Mouse (Mus musculus) frontal cortex, postnatal 10 days (tissue): ENCODE measurements around the gene Cmip.

Experiments
- DNase-seq, 2 experiments: peaks; one replicate each; pipeline ENCODE4 v3.0.0; 2022; ENCODE audit warnings: low spot score in 2 of 2, mixed read lengths in 1 of 2

Cmip gene

DNA sequence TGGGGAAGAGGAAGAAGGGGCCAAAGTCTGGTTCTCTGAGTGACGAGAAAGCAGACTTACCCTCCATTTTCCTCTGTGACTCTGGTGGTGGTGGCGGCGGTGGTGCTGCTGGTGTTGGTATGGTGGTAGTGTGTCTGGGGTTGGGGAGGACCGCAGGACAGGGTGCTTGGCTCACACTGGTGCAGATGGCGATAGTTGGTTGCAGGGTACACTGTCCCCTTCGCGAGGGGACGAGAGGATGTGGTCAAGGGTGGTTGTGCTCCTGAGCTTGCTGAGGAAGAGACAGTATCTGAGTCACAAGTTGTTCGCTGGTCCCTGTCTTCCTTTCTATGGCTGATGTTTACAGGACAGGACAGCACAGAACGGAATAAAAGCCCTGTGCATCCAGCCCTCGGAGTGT lies 88.5 kb downstream of the Cmip start:
- no peak for DNase-seq

DNA sequence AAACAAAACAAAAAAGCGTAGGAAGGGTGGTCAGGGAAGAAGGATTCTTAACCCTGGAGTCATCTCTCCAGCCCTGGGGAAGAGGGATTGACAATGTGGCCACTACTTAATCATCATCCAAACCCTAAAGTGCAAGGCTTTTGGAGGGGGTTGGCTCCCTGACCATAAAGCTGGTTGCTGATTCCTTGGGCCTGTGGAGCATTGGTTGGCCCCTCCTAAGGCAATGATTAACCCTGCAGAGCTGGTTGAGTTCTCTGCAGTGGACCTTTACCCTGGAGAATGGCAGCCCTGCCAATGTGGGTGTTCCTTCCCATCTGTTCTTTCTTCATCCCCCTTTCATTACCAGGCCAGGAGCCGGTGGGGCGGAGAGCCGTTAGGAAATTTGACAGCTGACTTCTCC lies 90.7 kb downstream of the Cmip start:
- no peak for DNase-seq

DNA sequence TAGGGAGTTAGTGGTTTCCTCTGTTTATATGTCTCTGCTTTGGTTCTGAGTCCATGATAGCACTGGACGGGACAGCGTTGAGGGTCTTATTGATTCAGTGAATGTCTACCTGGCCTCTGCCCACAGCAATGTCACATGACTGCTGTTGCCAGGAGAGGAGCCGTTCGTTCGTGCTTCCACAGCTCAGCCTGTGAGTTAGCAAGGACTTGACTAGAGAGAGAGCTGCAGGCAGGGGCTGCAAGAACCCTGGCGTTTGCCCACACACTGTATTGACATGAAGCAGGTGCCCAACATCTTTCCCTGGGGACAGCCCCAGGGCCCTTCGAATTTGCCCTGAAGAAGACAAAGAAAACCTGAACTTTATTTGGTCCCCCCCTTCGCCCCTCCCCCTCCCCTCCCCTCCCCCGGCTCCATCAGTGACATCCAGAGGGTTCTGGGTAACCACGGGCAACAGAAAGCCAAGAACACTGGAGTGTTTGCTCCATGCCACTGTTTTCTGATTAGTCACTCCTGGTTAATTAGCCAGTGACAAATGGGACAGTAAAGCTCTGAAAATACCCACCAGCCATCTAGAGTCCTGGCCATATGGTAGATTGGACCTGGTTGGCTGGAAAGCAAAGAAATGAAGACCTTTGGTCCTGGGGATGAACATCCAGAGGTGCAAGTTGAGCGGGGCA lies 92.0 kb downstream of the Cmip start:
- DNase-seq, result no peak

DNA sequence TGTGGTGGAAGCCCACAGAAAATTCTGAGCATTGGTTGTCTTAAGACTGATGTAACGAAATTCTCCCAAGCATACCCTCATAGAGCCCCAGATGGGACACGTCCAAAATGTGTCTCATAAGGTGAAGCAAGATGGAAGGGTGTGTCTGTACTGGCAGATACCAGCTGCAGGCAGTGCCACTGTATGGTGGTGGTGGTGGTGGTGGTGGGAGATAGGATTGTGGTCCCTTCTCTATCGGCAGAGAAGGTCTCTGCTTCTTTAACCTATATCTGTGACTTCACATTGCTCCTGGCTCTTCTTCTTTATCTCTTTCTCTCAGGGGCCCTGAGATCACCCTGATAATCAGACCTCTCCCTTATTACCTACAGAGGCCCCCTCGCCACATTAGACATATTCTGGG lies 92.7 kb downstream of the Cmip start:
- DNase-seq, result no peak

DNA sequence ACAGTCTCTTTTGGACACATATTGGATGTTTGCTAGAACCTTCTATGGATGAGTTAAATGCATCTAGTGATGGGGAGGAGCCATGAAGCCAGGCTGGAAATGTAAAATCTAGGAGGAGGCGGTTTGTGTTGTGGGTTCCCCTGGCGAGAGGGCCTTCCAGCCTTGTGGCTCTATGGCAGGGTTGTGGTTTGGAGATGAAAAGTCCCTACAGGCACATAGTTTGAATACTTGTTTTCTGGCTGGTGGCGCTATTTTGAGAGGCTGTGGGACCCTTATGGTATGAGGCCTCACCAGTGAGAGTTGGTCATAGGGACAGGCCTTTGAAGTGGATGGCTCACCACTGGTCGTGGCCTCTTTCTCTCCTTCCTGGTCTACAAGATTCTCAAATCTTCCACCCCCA lies 95.2 kb downstream of the Cmip start:
- no peak for DNase-seq

DNA sequence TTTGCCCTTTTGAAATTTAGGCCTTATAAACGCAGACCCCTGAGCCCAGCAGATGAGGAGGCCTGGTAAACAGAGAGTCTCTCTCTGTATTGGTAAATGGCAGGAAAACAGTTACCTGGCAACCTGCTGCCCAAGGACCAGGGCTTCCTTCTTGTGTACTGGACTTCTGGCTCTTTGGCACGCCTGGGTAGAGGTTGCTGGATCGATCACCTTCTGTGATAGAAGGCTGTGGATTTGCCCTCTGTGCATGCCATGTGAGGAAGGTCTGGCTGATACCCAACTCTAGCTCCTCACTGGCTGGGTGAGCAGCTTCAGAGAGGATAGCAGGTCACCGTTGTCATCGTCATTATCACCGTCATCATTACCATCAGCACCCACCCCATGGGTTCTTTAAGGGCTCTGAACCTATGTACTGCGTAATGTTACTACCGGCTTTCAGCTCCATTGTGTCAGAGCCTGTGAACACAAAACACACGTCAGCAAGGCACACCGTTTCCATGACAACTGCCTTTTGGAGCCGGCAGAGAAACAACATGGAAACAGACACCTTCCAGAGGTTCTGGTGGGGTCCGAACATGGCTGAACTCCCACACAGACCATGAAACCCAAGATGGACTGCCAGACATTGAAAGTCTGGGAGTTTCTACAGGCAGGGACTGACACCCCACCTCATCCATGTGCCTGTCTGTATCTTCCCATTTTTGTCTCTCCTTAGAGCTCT lies 98.4 kb downstream of the Cmip start:
- no peak for DNase-seq

DNA sequence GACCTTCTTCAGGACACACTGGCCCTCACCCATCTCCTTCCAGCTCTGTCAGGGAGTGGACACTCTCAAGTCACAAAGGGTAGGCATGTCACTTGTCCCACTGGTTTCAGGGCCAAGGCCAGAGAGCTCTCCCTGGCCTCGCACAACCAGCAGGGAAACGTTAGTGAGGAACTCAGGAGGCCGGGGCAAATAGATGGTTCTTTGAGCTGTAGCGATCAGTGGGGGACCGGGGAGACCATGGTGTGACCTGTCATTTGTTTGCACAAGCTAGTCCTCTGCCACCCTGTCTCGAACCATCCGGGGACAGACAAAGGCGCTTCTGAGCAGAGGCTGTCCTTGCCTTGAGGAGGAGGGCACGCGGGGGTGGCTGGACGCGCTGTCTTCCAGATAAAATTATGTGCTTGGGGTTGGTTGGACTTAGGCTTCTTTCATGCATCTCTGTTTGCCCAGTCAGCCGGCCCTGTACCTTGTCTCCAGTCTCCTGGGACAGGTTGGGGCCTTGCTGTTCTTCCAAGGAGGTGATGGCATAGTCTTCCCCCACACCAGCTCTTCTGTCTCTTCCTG lies 99.3 kb downstream of the Cmip start:
- DNase-seq, result no peak

DNA sequence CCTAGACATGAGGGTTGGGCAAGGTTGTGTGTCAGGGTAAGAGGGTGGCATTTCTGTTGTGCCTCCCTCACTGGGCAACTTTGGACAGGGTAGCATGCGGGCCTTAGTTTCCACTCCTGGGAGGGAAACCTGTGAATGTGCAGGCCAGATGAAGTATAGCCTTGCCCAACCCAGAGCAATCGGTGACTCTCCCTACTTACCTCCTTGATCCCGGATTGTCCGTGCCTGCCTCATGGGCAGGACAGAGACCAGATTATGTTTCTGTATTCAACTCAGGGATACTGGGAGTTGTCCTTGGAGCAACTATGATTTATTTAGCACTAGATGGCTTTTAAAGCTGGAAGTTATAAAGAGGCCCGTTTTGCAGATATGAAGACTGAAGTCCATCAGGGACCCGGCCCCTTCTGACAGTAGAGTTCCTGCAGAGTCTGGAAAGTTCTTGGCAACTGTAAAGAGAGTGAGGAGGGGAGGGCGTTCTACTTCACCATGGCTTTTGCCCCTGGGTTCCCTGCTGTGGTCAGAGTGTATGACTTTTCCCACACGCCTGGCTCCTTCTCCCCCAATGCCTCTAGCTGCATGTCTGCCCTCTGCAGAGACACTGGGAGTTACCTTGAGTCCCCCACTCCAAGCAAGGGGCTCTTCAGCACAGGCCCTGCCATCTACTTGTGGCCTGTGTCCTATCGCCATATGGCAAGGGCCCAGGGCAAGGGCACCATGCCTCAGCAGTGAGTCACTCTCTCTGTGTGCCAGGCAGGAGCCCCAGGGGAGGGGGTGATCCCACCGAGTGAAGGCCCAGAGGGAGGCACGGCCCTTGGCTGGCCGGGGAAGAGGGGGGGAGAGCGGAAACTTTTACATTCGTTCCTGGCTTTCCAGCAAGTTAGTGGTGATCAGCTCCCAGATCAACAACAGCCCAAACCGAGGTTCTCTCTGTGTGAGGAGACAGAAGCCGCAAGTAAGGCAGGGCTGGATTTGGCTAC lies 100.9 kb downstream of the Cmip start:
- DNase-seq, result no peak

DNA sequence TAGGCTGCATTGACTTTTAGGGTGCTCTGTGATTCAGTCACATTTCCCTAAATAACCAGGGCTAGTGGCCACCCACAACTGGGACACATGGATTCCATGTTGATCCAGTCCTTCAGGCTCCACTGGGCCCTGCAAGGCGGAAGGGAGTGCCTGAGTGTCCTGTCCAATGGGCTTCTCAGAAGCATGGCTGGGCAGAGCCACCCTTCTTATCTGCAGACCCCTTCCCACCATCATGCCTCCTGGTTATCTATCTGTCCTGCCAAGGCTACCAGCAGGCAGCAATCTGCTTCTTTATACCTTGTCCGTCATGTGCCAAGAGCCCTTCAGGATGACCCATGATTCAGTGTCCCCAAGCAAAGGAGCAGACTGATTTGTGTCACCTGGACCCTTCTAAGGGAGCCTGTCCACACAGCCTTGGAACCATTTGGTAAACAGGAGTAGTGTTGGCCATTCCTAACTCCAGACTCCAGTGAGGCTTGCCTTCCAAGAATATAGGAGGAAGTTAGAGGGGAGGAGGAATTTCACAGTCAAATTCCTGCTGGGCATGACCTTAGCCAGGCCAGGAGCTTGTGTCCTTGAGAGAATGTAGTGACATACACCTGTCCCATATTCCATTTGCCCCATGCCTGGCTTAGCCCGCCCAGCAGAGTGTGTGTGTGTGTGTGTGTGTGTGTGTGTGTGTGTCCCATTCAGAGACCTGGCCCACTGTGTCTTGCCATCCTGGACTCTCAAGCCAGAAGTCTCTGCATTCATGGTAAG lies 103.5 kb downstream of the Cmip start:
- DNase-seq, result no peak

DNA sequence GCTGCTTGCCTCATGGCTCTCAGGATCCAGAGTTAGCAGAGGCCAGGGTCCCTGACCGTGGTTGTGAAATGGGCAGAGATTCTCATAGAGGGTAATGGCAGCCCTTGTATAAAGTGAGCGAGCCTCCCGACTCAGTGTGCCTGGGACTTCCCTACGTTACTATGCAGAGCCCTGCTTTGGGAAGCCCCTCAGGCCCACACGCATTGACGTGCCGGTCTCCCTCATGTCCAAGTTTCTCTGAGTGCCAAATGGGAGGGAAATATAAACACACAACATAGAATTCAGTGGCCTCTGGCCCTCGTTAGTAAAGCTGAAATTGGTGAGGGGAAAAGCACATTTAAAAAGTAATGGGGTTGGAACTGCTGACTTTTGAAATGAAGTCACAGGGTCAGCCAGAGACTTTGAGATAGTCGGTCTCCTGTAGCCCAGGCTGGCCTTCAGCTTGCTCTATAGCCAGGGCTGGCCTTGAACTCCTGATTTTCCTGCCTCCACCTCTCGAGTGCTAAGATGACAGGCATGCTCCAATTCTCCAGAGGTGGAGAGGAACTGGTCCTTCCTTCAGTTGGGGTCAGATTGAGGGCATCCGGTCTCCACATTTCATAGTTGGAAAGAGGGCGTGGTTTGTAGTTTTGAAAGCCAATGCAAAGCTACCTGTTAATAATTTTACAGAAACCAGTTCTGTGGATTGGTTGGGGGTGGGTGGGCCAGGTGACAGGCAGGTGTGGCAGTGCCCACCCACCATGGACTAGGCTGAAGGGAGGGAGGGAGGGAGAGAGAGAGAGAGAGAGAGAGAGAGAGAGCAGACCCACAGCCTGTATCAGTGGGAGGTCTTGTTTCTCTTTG lies 105.0 kb downstream of the Cmip start:
- DNase-seq, result no peak

DNA sequence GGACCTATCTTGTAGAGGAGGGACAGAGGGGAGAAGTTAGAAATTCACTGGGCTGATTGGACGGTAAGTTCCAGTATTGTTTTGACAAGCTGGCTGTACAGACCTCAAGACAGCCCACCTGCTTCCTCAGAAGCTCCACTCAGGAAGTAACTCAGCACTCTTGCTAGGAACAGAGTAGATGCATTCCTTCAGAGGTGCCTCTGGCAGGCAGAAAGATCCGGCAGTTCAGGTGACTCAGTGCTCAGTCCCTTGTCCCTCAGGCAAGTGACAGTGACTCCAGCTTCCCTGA lies 105.5 kb downstream of the Cmip start:
- DNase-seq, result no peak

DNA sequence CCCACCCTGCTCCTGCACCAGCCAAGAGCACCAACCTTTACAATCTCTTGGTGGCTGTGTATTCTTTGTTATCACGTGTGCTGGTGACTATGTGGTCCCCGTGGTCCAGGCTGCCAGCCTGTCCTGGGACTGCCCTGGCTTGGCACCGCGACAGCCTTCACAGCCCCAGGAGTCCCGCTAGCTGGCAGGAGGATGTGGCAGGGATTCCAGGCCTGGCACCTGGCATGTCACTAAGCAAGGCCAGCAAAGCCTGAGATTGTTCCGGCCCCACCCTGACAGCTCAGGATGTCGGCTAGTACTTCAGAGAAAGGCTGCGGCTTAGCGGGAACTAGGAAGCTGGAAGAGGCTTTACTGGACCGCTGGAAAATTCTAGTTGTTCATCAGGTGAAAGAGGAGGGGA lies 106.4 kb downstream of the Cmip start:
- no peak for DNase-seq

DNA sequence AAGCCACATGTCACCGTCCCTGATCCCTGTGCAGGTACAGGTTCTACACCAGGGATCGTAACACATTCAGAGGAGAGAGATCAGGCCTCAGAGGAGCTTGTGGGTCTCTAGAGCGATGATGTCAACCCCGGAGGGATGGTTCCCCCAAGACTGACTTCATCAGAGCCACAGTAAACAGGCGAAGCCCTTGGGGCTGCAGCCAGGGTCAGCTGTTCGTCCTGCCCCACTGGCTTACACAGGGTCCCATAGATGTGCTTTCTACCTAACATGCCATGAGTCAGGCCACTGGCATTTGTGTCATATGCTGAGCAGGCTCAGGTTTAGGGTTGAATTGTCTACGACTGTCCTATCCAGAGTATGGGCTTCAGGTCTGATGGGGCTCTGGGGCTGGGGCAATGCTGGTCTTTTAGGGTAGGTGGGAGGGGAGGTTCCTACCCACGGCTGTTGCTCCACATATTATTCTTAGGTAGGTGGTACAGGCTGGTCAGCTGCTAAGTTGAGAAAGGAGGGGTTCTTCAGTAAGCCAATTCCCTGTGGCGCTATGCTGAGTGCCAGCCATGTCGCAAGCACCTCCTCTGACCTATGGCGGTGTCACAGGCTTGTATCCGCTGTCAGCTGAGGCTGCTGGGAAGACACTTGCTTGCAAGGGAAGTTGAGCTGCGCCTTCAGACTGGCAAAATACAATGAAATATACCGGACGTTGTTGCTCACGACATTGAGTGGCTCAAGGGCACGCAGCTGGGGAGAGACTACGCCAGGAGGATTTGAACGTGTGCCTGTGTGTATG lies 107.7 kb downstream of the Cmip start:
- no peak for DNase-seq

DNA sequence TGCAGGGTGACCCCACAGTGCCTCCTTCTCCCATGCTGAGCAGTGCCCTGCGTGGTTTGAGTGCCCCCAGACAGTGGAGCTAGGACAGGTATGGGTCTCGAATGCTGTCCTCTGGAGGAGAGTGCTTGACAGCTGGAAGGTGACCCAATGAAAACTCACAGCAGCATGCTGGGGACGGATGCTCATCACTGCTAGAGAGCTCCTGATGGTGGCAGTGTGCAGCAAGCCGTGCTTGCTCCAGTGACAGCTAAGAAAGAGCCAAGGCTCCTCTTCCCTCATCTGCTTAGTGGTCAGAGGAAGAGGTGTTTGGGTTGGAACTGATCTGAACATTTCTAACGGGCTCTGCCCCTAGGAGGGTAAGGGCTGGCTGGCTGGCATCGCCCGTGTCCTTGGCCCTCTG lies 109.6 kb downstream of the Cmip start:
- DNase-seq, result peak in 1 of 2 experiments; percentile 39

DNA sequence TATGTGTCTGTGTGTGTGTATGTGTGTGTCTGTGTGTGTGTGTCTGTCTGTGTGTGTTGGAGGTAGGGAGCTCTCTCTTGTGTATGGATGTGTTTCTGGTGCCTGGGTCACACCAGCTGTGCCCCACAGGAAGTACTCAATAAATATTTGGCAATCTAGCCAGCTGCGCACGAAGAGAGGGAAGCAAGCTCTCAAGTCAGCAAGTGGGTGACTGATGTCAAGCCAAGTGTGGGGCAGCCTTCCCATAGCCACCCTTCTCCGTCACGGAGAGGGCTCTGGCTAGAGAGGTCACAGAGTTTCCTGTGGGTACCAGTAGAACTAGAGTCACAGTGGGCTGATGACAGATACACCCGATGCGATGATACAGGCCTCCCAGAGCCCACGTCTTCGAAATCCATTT lies 110.6 kb downstream of the Cmip start:
- DNase-seq, result no peak

DNA sequence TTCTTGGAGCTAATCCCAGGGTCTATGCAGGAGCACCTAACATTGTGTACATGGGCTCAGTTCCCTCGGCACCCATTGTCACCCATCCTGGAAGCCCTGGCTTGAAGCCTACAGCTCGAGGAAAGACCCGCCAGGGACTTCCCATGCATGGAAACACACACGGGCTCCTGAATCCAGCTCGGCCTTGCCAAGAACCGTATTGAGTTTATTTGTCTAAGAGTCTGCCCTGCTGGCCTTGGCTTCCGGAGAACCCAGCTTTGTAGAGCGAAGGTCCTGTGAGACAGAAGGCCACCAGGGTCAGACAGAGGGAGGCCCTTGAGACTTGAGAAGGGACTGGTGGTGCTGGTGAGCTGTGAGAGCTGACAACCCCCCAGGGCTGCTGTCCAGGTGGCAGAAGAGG lies 111.9 kb downstream of the Cmip start:
- DNase-seq, result no peak

DNA sequence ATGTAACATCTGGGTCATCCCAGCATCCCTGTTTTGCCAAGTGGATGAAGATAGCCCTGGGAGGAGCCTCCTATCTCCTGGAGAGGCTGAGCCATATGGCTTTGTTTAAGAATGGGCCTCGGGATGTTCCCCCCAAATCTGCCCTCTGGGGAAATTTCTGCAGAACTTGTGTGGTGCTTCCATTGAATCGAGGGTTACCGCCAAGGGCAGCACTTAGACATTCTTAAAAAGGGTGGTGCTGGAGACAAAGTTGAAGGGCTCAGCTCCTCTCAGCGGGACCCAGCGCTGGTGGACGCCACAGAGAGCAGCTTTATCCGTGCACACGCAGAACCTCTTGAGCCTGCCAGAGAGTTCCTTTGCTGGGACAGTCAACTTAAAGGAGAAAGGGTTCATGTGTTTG lies 113.1 kb downstream of the Cmip start:
- no peak for DNase-seq

DNA sequence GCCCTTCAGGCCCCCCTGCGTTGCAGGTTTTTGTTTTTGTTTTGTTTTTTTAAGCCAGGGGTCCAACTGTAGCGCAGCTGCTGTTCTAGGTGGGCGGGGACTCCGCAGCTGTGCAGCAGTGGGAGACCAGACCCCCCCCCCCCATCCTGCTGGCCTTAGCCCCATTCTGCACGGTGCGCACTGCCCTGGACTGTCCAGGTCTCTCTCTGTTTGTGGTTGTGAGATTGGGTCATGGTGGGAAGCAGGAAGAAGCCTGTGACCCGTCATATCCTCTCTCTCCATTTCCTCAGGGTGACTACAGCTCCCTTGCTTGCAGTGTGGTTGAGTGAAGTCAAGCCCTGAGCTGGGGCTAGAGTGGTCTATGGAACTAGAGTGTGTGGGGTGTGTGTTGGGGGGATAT lies 114.3 kb downstream of the Cmip start:
- DNase-seq, result no peak

DNA sequence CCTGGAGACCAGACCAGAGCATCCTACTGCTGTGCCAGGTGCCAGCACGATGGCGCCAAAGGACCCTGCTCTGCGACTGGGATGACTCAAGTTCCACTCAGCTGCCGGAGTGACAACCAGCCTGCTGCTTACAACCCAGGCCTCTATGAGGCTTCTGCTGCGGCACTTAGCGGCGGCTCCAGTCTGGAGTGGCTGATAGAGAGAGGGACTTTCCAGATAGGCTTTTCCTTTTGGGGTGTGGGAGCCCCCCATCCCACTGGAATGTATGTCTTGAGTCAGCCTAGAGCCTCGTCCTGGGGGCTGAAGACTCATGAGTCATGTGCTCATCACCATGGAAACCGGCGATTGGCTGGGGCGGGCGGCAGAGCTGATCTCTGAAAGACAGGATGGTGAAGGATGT lies 115.2 kb downstream of the Cmip start:
- DNase-seq, result peak; percentile 47 to 63

DNA sequence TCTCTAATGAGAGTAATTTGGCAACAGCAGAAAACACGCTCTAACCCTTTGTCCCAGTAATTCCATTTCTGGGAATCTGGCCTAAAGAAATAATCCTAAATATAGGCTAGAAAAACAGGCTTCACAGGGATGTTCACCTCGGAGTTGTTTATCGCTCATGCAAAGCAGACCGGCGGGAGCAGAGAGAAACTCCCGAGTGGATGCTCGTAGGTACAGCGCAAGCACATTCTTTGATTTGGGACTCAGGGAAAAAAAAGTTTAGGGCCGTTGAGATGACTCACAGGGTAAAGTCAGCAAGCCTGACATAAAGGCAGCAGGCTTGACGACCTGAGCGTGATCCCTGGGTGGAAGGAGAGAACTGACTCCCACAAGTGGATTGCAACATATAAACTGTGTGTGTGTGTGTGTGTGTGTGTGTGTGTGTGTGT lies 116.2 kb downstream of the Cmip start:
- DNase-seq, result no peak
